Mouse (Mus musculus): ENCODE measurements around the gene Dpysl5.
"Not testable (repeated sequence)": the region's sequence is repeated elsewhere in the genome, so short reads cannot be mapped to it uniquely, and the experiment has no call there.

The Dpysl5 gene

GRCm38 (mm10) chr5:30711147-30712001 is at the start of gene Dpysl5:
Gene Dpysl5 (plus strand): TSS chr5:30711564.
- DNase-seq, result peak; percentile 91

GRCm38 (mm10) chr5:30665360-30665759 is 46.0 kb upstream of the Dpysl5 start:
- DNase-seq, result no peak

GRCm38 (mm10) chr5:30665968-30666367 is 45.4 kb upstream of the Dpysl5 start:
- DNase-seq, result no peak

- peak; percentile 88 for DNase-seq
Observed at GRCm38 (mm10) chr5:30666391-30667195, 44.8 kb upstream of the Dpysl5 start, which contains the start of gene Cenpa. Gene Cenpa (plus strand): TSS chr5:30666777.

- DNase-seq, result no peak
Observed at GRCm38 (mm10) chr5:30667215-30667614, 44.1 kb upstream of the Dpysl5 start.

- DNase-seq, result no peak
Observed at GRCm38 (mm10) chr5:30667686-30668085, 43.7 kb upstream of the Dpysl5 start.

- DNase-seq, result no peak
Observed at GRCm38 (mm10) chr5:30668637-30669495, 42.5 kb upstream of the Dpysl5 start.

GRCm38 (mm10) chr5:30669496-30669830 is 41.9 kb upstream of the Dpysl5 start:
- DNase-seq, result no peak

- no peak for DNase-seq
Observed at GRCm38 (mm10) chr5:30670091-30670490, 41.3 kb upstream of the Dpysl5 start.

GRCm38 (mm10) chr5:30674001-30674400 is 37.4 kb upstream of the Dpysl5 start:
- DNase-seq, result no peak

- no peak for DNase-seq
Observed at GRCm38 (mm10) chr5:30676800-30677199, 34.6 kb upstream of the Dpysl5 start.

GRCm38 (mm10) chr5:30678069-30678468 is 33.3 kb upstream of the Dpysl5 start:
- DNase-seq, result not testable (repeated sequence)

- no peak for DNase-seq
Observed at GRCm38 (mm10) chr5:30678722-30679296, 32.6 kb upstream of the Dpysl5 start.

- DNase-seq, result no peak
Observed at GRCm38 (mm10) chr5:30679593-30679992, 31.8 kb upstream of the Dpysl5 start.

GRCm38 (mm10) chr5:30681970-30682369 is 29.4 kb upstream of the Dpysl5 start:
- no peak for DNase-seq

GRCm38 (mm10) chr5:30682967-30683600 is 28.3 kb upstream of the Dpysl5 start:
- DNase-seq, result no peak

GRCm38 (mm10) chr5:30683993-30684392 is 27.4 kb upstream of the Dpysl5 start:
- DNase-seq, result no peak

- DNase-seq, result no peak
Observed at GRCm38 (mm10) chr5:30686781-30687180, 24.6 kb upstream of the Dpysl5 start.

GRCm38 (mm10) chr5:30700361-30701000 is 10.9 kb upstream of the Dpysl5 start:
- no peak for DNase-seq

GRCm38 (mm10) chr5:30701373-30701772 is 10.0 kb upstream of the Dpysl5 start:
- DNase-seq, result not testable (repeated sequence)

- DNase-seq, result no peak
Observed at GRCm38 (mm10) chr5:30701866-30702265, 9.5 kb upstream of the Dpysl5 start.
